Mouse (Mus musculus): ENCODE measurements around the gene Slc6a18. TPM values are rescaled to one million over a fixed set of nuclear protein-coding genes. Genes with fewer than 3 reads are reported as not detected.

Slc6a18 gene
- polyA plus RNA-seq (2015; fragmentation: Nextera tagmentation; extraction: Ambion mirVana), result not detected in 2 replicates

DNA sequence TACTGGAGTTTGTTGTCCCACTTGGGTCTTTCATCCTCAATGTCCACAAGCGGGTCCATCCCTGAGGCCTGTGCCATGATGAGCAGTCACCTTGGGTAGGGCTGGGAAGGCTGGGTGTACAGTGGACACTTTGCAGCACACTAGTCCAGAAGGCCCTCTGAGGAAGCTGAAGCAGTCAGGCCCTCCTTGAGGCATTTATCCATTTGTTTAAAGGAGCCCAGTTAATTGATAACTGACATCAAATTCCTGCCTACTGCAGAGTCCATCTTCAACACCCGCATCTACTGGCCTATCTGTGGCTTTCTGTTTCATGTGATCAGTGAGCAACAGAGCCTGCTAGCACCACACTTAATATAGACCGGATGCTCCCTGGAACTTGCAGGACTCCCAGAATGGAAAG lies at the start of gene Slc6a18:
Gene Slc6a18 (minus strand): TSS at position 171 of the 400 bp plus-strand sequence.
- Histone ChIP-seq H3K27ac (replicated peaks) (no peak within 1 kb of the TSS), H3K4me3 (ENCODE audit: low read depth, low read length) (no peak within 1 kb of the TSS), H3K36me3 (ENCODE audit: control insufficient read depth, insufficient read depth, low read length) (no peaks in the 10 kb centered on the region), H3K9ac (ENCODE audit: low read length) (no peak within 1 kb of the TSS), H3K27me3 (ENCODE audit: control insufficient read depth, insufficient read depth, low read length) (no peaks in the 10 kb centered on the region), H3K4me1 (replicated peaks; ENCODE audit: control insufficient read depth, insufficient read depth) (no peaks in the 10 kb centered on the region), H3K9me3 (ENCODE audit: control insufficient read depth, low read length) (no peaks in the 10 kb centered on the region), H3K4me2 (replicated peaks; ENCODE audit: low read depth) (no peak within 1 kb of the TSS)
- 81% methylated on average over 3 of the region's 3 CpGs for WGBS
- ATAC-seq (ENCODE audit: low FRiP score, low TSS enrichment) (no peak), DNase-seq (ENCODE audit: low spot score) (no peak)
- TF ChIP-seq EP300 (optimal IDR thresholded peaks at IDR 0.05) (no peak), CTCF (IDR thresholded peaks at IDR 0.05; ENCODE audit: low read depth) (no peak)

DNA sequence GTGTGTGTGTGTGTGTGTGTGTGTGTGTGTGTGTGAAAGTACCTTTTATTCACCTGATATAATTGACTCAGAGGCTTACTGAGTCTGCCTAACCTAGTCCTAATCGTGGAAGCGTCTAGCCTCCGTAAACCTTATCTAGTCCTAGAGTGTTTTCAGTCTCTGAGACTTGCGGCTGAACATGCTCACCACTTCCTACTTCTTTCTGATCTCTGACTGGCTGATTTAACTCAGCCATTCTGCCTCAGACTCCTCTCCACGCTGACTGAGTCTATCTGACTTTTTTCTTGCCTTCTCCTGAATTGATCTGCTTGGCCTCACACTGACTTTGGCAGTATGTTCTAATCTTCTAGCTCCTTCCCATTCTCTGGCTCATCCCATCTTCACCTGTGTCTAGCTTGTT lies 47.5 kb upstream of the Slc6a18 start:
- Histone ChIP-seq H3K9me3 (ENCODE audit: control insufficient read depth, low read length) (no peaks in the 10 kb centered on the region), H3K4me3 (ENCODE audit: low read depth, low read length) (no peak overlapping the region), H3K36me3 (ENCODE audit: control insufficient read depth, insufficient read depth, low read length) (no peaks in the 10 kb centered on the region), H3K27ac (replicated peaks) (no peak overlapping the region), H3K9ac (ENCODE audit: low read length) (no peak overlapping the region), H3K4me2 (replicated peaks; ENCODE audit: low read depth) (no peak overlapping the region), H3K4me1 (replicated peaks; ENCODE audit: control insufficient read depth, insufficient read depth) (no peaks in the 10 kb centered on the region), H3K27me3 (ENCODE audit: control insufficient read depth, insufficient read depth, low read length) (no peaks in the 10 kb centered on the region)
- no peak for ATAC-seq (ENCODE audit: low FRiP score, low TSS enrichment)
- WGBS, result 73% methylated on average over 5 of the region's 5 CpGs
- no peak for DNase-seq (ENCODE audit: low spot score)
- TF ChIP-seq EP300 (optimal IDR thresholded peaks at IDR 0.05) (no peak), CTCF (IDR thresholded peaks at IDR 0.05; ENCODE audit: low read depth) (no peak)

DNA sequence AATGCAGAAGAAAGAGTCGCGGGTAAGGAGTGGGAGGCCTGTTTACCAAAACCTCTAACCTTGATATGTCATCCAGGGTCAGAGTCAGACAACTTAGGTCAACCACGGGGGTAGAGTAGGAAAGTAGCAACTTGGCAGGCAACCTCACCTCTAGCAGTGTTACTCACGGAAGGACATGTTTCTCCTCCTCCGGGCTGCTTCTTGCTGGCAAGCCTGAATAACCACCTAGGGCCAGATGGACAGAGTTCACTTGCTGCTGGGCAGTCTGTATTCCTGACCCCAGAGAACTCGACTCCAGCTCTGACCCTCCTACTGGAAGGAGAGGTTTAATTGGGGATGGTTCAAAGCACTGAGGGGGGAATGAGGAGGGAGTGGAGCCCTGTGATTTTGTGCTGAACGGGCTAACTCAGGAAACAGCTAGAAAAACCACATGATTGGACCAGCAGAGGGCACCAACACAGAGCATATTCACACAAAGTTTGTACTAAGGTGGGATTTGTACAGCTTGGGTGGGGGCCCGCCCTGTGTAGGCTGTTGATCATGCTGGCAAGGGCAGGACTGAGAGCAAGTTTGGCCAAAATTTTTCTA lies 45.4 kb upstream of the Slc6a18 start:
- Histone ChIP-seq H3K27me3 (ENCODE audit: control insufficient read depth, insufficient read depth, low read length) (no peaks in the 10 kb centered on the region), H3K36me3 (ENCODE audit: control insufficient read depth, insufficient read depth, low read length) (no peaks in the 10 kb centered on the region), H3K4me3 (ENCODE audit: low read depth, low read length) (no peak overlapping the region), H3K9me3 (ENCODE audit: control insufficient read depth, low read length) (no peaks in the 10 kb centered on the region), H3K9ac (ENCODE audit: low read length) (no peak overlapping the region), H3K4me1 (replicated peaks; ENCODE audit: control insufficient read depth, insufficient read depth) (no peaks in the 10 kb centered on the region), H3K4me2 (replicated peaks; ENCODE audit: low read depth) (no peak overlapping the region), H3K27ac (replicated peaks) (no peak overlapping the region)
- WGBS, result 33% methylated on average over 8 of the region's 8 CpGs
- peak; percentile 35; the same call in 1 of the 2 replicates for ATAC-seq (ENCODE audit: low FRiP score, low TSS enrichment)
- peak; percentile 55 for DNase-seq (ENCODE audit: low spot score)
- TF ChIP-seq EP300 (optimal IDR thresholded peaks at IDR 0.05) (no peak), CTCF (IDR thresholded peaks at IDR 0.05; ENCODE audit: low read depth) (peak; percentile 80)

DNA sequence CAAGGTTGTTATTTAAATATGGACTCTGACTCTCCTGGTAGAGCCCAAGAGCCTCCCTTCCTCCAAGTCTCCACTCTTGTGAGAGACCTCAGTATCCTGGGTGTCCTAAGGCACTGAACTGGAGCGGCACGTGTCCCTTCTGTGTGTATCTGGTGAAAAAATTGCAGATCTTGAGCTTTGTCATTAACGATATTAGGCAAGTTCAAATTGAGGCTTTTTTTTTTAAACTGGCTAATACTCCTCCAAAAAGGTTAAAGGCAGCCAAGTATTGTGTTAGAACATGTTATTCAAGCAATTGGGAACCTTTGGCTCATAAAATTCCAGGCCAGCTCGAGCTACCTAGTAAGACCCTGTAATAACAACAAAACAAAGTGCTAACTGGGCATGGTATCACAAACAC lies 42.4 kb upstream of the Slc6a18 start:
- H3K4me2 ChIP-seq (replicated peaks; ENCODE audit: low read depth), result no peak overlapping the region
- H3K27me3 ChIP-seq (ENCODE audit: control insufficient read depth, insufficient read depth, low read length), result no peaks in the 10 kb centered on the region
- DNase-seq (ENCODE audit: low spot score) (no peak), ATAC-seq (ENCODE audit: low FRiP score, low TSS enrichment) (no peak)
- no peak for TF ChIP-seq CTCF (IDR thresholded peaks at IDR 0.05; ENCODE audit: low read depth)
- TF ChIP-seq EP300 (optimal IDR thresholded peaks at IDR 0.05), result no peak
- no peak overlapping the region for H3K27ac ChIP-seq (replicated peaks)
- H3K4me3 ChIP-seq (ENCODE audit: low read depth, low read length), result no peak overlapping the region
- no peak overlapping the region for H3K9ac ChIP-seq (ENCODE audit: low read length)
- no peaks in the 10 kb centered on the region for H3K4me1 ChIP-seq (replicated peaks; ENCODE audit: control insufficient read depth, insufficient read depth)
- H3K9me3 ChIP-seq (ENCODE audit: control insufficient read depth, low read length), result no peaks in the 10 kb centered on the region
- H3K36me3 ChIP-seq (ENCODE audit: control insufficient read depth, insufficient read depth, low read length), result no peaks in the 10 kb centered on the region
- WGBS, result 80% methylated on average over 4 of the region's 4 CpGs

DNA sequence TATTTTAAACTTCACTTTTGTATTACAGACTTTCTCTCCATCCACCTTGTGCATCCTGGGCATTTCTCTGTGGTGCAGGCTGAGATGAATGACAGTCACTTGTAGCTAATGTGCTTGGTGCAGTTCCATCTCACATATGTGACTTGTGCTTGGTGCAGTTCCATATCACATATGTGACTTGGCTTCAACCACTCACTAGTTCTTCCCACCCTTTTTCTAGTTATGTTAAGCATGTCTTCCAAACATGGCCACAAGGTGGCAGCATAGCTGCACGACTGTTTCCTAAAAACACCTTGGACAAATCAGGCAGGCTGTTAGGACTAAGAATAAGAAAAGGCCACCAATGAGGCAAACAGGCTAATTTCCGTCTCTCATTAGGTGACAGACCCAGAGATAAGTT lies 40.4 kb upstream of the Slc6a18 start:
- TF ChIP-seq CTCF (IDR thresholded peaks at IDR 0.05; ENCODE audit: low read depth) (peak; percentile 99), EP300 (optimal IDR thresholded peaks at IDR 0.05) (no peak)
- ATAC-seq (ENCODE audit: low FRiP score, low TSS enrichment), result 0 out of 2 replicates have a peak, but pooled peaks have one; percentile 13
- WGBS, result 0% methylated on average over 2 of the region's 2 CpGs

DNA sequence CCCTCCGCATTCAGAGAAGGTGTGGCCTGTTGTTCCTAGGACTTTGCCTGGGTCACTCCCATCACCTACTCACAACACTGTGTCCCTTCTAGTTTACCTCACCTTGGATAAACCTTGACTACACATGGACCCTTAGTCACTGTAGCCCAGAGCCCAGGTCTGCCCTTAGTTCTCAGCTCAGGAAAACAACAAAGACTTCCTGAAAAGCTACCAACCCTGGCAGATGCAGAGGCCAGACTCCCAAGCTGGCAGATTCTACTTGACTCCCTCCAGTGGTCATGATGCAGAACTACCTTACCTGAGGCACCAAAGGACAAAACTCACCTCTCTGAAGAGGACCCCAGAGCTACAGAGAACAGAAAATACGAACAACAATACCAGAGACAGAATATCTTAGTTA lies 36.2 kb upstream of the Slc6a18 start:
- ATAC-seq (ENCODE audit: low FRiP score, low TSS enrichment), result peak; percentile 89
- no peaks in the 10 kb centered on the region for H3K9me3 ChIP-seq (ENCODE audit: control insufficient read depth, low read length)
- 54% methylated on average over 2 of the region's 2 CpGs for WGBS

More for the DNA sequence above, 40.4 kb upstream of the Slc6a18 start:
- Histone ChIP-seq H3K4me3 (ENCODE audit: low read depth, low read length) (no peak overlapping the region), H3K9ac (ENCODE audit: low read length) (no peak overlapping the region), H3K27ac (replicated peaks) (no peak overlapping the region), H3K9me3 (ENCODE audit: control insufficient read depth, low read length) (no peaks in the 10 kb centered on the region), H3K36me3 (ENCODE audit: control insufficient read depth, insufficient read depth, low read length) (no peaks in the 10 kb centered on the region), H3K27me3 (ENCODE audit: control insufficient read depth, insufficient read depth, low read length) (no peaks in the 10 kb centered on the region), H3K4me1 (replicated peaks; ENCODE audit: control insufficient read depth, insufficient read depth) (no peaks in the 10 kb centered on the region), H3K4me2 (replicated peaks; ENCODE audit: low read depth) (no peak overlapping the region)
- peak; percentile 86 for DNase-seq (ENCODE audit: low spot score)

More for the DNA sequence above, 36.2 kb upstream of the Slc6a18 start:
- Histone ChIP-seq H3K4me3 (ENCODE audit: low read depth, low read length) (no peak overlapping the region), H3K4me2 (replicated peaks; ENCODE audit: low read depth) (no peak overlapping the region), H3K9ac (ENCODE audit: low read length) (no peak overlapping the region), H3K27me3 (ENCODE audit: control insufficient read depth, insufficient read depth, low read length) (no peaks in the 10 kb centered on the region), H3K4me1 (replicated peaks; ENCODE audit: control insufficient read depth, insufficient read depth) (no peaks in the 10 kb centered on the region), H3K27ac (replicated peaks) (no peak overlapping the region), H3K36me3 (ENCODE audit: control insufficient read depth, insufficient read depth, low read length) (no peaks in the 10 kb centered on the region)
- TF ChIP-seq CTCF (IDR thresholded peaks at IDR 0.05; ENCODE audit: low read depth) (peak; percentile 76), EP300 (optimal IDR thresholded peaks at IDR 0.05) (no peak)
- no peak for DNase-seq (ENCODE audit: low spot score)
